Mouse (Mus musculus) spleen, postnatal 36 days (tissue): Measurements from ENCODE around the gene Dcst2.

Experiments
- DNase-seq, 2 experiments: peaks; one replicate each; pipeline ENCODE4 v3.0.0; 2022; ENCODE audit warnings: low spot score in 2 of 2, mixed read lengths in 1 of 2

Gene Dcst2

GRCm38 (mm10) chr3:89364631-89365030, 2.9 kb downstream of the Dcst2 start:
- no peak for DNase-seq

DNA sequence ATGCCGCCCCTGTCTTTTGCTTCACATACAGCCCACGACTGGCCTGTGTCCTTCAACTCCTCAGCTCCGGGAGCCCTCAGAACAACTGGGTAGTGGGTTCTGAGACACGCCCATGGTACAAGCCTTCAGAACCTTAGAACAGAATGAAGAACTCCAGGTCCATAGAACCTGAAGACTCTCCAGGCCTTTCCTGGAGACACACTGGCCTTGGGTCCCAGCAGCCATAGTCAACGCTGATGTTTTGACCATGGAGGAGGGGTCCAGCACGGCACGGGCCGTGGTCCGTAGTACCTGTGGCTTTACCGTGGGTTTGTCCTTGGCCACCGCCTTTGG, 3.3 kb downstream of the Dcst2 start, which contains the start of gene Dcst1:
Dcst1 (minus strand) TSS at position 101 of the 333 bp plus-strand sequence.
- no peak for DNase-seq

DNA sequence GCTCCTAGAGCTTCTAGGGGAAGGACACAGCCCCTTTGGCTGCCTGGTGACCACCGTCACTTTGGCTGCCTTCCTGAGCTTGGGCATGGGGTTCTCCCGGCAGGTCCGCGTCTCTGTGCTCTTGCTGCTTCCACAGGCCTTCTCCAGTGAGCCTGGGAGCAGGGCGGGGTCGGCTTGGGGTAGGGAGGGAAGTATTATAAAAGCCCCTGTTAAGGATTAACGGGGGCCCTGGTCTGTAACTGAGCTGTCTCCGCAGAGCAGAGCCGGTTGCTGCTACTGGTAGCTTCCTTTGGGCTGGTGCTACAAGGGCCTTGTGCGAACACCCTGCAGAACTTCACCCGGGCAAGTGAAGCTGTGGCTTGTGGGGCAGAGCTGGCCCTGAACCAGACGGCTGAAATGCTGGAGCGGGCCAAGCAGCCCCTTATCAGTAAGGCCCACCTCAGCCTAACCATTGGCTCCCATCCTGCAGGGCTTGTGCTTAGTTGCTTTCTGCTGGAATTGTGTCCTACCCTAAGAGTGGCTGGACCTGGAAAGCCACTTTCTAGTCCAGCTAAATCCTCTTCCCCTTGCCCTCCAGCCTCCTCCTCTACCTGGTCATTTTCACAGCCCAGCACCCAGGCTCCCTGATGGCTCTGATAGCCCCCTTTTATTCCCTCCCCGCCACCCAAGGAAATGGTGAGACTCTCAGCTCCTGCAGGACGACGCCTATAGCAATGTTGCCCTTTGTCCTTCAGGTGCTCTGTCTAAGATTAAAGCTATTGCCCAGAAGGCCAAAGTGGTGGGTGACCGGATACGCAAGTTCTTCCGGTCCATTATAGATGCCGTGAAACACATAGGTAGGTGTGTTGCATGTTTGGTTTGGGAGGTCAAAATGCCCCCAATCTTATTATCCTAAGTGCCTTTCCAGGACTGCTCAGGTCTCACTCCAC, 4.0 kb downstream of the Dcst2 start:
- DNase-seq, result no peak

DNA sequence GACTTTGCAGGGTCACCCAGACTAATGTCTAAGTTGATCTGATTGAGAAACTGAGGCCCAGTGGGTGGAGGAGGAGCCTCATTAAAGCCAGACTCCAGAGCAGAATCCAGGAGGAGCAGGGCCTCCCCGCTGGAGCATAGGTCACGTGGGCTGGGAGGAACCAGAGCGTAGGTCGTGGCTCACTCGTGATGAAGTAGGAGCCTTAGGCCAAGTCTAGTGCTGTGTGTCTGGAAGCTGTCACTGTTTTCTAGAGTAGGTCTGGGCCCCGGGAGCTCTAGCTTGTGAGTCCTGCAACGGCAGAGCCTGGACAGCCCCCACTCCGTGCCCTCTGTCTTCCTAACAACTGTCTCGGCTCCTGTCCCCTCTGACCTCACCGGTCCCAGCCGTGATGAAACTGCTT, 5.6 kb downstream of the Dcst2 start:
- no peak for DNase-seq

DNA sequence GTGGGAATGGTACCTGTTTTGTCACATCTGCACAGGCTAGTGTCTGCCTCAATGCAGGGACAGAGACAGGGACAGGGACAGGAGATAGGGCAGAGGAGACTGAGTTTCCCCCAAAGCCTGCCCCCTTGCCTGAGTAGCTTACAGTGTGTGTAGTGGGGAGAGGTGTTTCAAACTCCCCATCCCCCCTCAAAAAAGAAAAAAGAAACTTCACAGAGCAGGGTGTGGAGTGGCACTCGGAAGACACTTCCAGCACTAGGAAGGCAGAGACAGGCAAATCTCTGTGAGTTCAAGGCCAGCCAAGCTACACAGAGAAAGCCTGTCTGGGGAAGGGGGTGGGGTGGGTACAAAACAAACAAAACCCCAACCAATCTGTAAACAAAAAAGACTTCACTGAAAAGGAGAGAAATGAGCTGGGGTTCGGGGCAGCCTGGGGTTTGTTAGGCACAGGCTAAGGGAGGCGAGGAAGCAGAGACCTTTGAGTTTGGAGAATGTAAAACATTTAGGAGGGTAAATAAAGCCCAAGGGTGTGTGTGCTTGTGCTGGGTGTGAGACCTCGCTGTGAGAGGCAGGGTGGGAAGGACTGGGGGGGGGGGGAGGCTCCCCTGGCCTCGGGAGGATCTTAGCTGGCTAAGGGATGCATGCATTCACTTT, 11.9 kb downstream of the Dcst2 start:
- DNase-seq, result no peak

DNA sequence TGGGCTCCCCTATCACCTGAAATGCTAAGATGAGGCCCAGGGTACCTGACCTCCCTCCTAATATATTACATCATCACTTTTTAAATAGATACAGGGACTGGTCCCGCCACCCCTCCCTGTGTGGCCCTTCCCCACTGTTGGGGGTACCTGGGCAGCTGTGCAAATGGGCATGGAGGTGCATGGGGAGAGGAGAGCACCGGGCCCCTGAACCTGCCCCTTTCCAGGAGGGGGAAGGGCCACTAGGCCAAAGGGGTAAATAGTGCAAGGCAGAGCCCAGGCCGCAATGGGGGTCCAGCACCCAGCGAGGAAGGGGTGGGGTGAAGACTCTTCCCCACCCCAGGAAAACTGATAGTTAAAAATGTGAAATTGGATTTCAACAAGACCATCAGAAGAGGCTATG, 16.1 kb downstream of the Dcst2 start:
- no peak for DNase-seq

DNA sequence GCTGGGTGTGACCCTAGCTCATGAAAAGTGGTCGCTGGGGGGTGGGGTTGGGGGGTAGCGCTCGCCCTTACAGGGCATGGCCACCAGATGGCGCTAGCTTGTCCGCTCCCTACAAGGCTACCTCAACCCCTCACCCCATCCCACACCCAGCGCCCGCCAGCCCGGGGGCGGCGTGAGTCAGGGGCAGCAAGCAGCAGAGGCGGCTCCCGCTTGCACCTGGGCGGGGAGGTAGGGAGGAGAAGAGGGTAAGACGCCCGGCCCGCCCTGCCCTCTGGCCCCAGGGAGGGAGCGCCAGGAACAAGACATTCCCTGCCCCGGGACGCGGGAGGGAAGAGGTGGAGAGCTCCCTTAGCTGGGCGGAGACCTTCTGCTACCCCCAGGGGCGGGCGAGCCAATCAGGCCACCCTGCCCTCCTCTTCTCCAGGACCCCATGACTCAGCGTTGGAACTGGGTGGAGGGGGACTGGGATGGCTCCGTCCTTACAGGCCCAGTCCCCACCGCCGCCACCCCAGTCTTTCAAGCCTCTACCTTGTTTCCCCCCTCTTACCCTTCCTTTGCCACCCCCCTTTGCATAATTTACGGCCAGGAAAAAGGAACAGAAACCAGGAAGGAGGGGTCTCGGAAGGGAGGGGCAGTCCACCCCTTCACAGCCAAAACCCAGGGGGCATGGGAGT, 16.8 kb downstream of the Dcst2 start:
- peak; percentile 64 to 73 for DNase-seq

DNA sequence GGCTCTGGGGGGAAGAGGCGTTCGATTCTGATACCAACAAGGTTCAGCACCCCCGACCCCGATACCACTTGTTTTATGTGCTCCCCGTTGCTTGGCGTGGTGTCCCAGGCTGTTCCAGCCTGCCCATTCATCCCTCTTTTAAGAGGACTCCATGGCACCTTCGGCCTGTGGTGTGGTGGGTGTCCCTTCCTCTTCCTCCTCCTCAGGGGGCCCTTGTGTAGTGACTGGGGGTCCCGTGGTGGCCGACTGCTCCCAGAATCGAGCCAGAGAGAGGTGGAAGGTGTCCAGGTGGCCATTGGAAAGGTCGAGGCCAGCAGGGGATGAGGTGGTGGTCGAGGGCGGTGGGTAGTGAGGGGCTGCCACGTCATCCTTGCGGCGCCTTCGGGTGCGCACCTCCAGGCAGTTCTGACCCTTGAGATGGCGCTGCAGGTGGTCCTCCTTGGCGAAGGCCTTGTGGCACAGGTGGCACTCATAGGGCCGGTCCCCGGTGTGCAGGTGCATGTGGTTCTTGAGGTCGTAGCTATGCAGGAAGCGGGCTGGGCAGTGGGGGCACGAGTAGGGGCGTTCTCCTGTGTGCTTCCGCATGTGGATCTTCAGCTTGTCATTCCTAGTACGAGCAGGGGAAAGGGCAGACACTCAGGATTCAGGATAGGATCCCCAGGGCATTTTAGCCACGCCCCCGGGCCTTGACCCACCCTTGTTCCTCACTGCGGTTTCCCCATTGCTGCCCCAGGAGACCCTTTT, 17.8 kb downstream of the Dcst2 start:
- DNase-seq, result peak; percentile 54 to 57

DNA sequence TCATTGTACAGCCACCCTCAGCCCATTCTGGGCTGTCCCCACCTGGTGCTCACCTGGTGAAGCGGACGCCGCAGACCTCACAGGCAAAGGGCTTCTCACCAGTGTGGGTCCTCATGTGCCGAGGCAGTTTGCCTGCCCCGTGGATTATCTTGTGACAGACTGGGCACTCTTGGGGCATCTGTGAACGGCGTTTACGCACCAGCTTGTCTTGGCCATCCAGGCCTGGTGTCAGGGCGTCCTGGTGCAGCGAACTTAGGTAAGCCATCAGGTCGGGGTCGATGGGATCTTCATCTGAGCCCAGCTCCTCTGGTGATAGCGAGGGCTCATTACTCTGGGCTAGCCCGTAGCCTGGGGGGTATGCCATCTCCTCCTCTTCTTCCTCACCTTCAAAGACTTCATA, 18.5 kb downstream of the Dcst2 start:
- DNase-seq, result no peak

DNA sequence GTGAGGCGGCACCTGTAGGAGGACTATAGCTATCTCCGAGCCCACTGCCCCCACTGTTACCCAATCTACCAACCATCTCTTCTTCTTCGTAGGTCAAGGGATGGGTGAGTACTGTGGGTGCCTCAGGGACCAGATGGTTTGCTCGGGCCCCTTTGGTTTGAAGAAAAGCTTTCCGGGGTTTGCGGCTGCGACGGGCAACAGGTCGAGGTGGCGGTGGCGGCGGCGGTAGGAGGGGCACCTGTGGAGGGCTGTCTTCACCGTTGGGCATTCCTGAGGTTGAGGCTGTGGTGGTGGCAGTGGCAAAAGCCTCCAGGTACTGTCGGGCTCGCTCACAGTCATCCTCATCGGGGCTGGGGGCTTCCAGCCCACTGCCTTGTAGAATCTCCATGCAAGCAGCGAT, 18.9 kb downstream of the Dcst2 start:
- no peak for DNase-seq

DNA sequence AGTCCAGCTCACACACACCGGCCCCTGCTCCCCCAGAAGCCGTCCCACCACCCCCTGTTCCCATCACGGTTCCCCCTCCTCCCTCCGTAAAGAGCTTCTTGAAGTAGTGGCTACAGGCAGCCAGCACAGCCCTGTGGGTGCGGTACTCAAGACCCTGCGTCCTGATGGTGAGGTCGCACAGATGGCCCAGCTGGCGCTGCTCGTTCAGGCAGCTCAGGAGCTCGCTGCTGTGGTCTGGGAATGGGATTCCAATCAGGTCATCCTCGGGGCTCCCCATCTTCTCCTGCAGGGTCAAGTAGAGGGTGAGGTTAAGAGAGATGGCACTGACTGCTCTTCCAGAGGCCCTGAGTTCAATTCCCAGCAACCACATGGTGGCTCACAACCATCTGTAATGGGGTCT, 19.5 kb downstream of the Dcst2 start:
- no peak for DNase-seq

DNA sequence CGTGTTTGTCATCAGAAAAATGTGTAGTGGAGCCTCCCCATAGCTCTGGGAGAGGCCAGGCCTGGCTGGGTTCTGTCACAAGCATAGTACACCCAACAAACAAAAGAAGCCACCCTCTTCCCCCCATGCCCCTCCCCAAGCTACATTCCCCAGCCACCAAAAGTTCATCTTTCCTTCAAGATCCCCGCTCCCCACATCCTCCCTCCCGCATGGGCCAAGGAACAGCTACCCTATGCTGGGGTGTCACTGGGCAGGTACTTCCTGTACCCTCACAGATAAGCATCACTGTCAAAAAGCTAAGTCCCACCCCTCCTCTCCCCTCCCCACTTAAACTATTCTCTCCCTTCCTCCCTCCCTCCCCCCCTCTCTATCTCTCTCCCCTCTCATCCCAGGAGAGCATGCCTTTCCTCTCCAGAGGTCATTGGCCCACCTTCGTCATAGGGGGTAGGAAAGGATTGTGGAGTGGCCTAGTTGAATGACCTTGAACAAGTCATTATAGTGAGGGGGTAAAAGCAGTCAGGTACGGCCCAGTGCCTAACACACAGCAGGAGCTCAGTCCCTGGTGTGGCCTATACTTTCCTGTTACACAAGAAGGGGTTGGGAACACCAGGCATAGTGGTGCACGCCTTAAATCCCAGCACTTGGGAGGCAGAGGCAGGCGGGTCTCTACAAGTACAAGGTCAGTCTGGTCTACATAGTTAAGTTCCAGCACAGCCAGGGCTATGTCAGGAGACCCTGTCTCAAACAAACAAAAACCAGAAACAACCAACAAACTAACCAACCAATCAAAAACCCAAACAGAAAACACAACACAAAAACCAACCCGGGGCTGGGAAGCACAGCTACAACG, 20.5 kb downstream of the Dcst2 start:
- DNase-seq, result no peak

DNA sequence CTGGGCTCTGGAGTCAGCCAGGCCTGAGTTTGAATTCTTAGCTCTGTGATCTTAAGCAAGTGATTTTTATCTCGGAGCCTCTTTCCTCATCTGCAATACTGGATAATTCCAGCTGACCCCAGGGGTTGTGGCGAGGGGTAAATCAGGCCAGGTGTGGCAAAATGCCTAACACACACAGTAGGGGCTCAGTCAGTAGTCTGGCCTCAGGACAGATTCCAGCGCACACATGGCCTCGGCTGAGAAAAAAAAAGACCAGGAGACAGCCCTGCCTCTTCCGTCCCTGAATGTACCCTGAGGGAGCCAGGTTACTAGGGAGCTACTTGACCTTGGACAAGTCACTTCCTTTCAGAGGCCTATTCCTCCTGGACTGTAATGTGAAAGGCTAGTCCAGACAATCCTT, 21.2 kb downstream of the Dcst2 start:
- DNase-seq, result no peak

- DNase-seq, result no peak
Observed at GRCm38 (mm10) chr3:89383651-89384255, 22.0 kb downstream of the Dcst2 start.

DNA sequence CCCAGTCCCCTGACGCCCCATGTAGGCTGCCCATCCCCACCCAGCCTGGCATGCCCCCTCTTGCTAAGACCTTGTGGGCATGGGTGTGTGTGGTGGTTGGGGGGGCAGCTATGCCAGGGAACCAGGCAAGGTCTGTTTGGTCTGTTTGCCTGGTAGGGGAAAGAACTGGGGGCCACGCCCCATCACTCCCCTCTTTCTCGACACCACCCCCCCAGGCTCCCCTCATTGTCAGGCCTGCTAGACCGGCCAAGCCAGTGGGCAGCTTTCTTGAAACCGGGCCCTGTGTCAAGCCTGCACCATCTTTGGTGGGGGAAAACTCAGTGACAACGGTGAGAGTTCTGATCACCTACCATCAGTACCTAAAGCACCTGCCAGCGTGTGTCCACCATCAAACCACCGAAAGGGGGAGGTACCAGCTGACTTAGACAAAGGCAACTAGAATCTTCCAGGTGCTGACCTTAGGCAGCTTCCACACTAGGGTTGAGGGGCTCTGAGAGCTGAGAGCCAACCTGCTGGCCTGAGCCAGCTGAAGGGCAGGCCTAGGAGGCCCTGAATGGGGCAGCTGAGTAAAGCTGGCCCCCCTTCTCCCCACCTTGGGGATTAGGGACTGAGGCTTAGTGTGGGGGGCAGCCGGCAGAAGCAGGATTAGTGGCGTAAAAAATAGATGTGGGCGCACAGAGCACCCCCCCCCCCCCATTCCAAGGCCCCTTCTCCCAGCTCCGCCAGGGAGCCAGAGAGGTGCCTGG, 22.7 kb downstream of the Dcst2 start:
- no peak for DNase-seq

DNA sequence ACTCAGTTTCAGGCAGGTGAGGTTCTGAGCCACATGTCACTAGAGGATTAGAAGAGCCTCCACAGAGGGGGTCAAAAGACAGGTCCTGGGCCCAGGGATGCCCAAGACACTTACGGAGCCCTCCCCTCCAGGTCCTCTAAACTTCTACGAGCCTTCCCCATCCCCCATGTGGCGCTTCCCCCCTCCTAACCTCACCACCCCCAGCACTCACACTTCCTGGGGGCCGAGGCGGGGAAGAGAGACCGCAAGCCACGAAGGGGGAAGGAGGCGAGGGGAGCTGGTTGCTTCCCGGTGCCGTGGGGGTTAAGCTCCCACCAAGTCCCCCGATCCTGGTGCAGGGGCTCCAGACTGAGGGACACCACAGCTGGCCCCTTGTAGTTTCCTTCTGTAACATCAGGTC, 23.7 kb downstream of the Dcst2 start:
- peak; percentile 46 to 55 for DNase-seq

- DNase-seq, result peak; percentile 37 to 46
Observed at GRCm38 (mm10) chr3:89386438-89387420, 25.0 kb downstream of the Dcst2 start.

- DNase-seq, result no peak
Observed at GRCm38 (mm10) chr3:89387632-89388031, 25.9 kb downstream of the Dcst2 start.
